Mouse (Mus musculus): ENCODE measurements around the gene Gm7579. TPM values are rescaled to one million over a fixed set of nuclear protein-coding genes. Genes with fewer than 3 reads are reported as not detected.
A peak's percentile ranks its signal among the peaks of the same experiment; 100 is the strongest.
"Not testable (repeated sequence)": the region's sequence is repeated elsewhere in the genome, so short reads cannot be mapped to it uniquely, and the experiment has no call there.

The Gm7579 gene
- polyA plus RNA-seq, 1 experiment, result not detected

DNA sequence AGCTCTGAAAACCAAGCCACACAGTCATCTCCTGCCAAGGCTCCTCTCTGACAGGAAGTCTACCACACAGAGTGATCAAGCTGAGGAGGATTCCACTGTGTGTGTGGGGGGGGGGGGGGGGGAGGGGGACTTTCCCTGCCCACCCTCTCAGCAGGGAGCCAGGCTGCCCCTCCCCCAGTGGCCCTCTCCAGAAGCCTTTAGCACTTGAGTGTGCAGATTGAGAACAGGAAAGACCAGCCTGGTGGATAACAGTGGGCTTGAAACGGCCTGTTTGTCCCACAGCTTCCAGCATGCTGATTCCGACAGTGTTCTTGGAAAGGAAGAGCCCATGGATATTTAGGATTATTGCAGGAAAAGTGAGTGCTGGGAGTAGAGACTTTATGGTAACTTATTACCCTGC is 12.9 kb downstream of the Gm7579 start:
- no peak overlapping the region for H3K27ac ChIP-seq (ENCODE audit: insufficient read depth, low read length)

DNA sequence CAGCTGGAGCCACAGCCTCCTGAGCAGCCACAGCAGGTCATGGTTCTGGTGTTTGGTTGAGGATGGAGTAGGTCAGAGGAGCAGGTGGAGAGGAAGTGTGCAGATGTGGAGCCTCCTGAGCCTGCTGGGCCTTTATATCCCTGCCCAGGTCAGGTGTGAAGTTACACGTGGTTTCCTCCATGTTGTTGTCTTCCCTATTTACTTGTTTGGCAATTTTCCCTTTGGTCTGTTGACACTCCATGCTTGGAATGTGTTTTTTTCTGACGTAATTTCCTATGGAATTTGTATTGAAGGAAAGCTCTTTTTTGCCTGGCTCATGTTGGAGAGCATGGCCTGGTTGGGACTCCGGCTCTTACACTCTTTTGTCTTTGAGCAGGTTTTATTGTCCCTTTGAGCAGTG is 18.2 kb downstream of the Gm7579 start, which contains the start of gene Krtap5-5:
Gene Krtap5-5 (minus strand): TSS at position 101 of the 400 bp plus-strand sequence.
- not testable (repeated sequence) for H3K4me3 ChIP-seq (ENCODE audit: insufficient read depth, low read length); H3K27ac ChIP-seq (ENCODE audit: insufficient read depth, low read length); H3K4me1 ChIP-seq (ENCODE audit: control insufficient read depth, insufficient read depth, low read length)

More for the DNA sequence above, 12.9 kb downstream of the Gm7579 start:
- Histone ChIP-seq H3K4me3 (ENCODE audit: insufficient read depth, low read length) (no peak overlapping the region), H3K4me1 (ENCODE audit: control insufficient read depth, insufficient read depth, low read length) (no peaks in the 10 kb centered on the region)
- TF ChIP-seq POLR2A (IDR thresholded peaks at IDR 0.05; ENCODE audit: extremely low read depth, insufficient read depth, low read length), result no peak
- TF ChIP-seq CTCF (IDR thresholded peaks at IDR 0.05; ENCODE audit: extremely low read depth, insufficient read depth, low read length), result no peak

DNA sequence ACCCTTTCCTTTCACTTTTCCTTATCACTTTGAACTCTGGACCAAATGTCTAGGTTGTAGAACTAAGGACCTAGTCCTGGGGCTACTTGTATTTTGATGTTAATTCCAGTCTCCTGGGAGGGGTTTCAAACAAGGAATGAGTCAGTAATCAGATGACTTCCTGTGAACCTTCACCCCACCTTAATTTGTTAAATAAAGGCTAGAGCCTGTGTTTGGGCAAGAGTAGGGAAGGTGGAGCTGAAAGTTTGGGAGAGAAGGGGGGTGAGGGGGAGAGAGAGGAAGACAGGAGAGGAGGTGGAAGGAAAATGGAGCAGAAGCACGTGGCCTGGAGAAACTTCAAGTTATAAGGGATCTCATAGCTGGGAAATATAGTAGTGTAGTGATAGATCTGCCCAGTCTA is 19.9 kb downstream of the Gm7579 start:
- TF ChIP-seq POLR2A (IDR thresholded peaks at IDR 0.05; ENCODE audit: extremely low read depth, insufficient read depth, low read length) (no peak), CTCF (IDR thresholded peaks at IDR 0.05; ENCODE audit: extremely low read depth, insufficient read depth, low read length) (no peak)
- Histone ChIP-seq H3K4me3 (ENCODE audit: insufficient read depth, low read length) (no peak overlapping the region), H3K4me1 (ENCODE audit: control insufficient read depth, insufficient read depth, low read length) (no peaks in the 10 kb centered on the region), H3K27ac (ENCODE audit: insufficient read depth, low read length) (no peak overlapping the region)

DNA sequence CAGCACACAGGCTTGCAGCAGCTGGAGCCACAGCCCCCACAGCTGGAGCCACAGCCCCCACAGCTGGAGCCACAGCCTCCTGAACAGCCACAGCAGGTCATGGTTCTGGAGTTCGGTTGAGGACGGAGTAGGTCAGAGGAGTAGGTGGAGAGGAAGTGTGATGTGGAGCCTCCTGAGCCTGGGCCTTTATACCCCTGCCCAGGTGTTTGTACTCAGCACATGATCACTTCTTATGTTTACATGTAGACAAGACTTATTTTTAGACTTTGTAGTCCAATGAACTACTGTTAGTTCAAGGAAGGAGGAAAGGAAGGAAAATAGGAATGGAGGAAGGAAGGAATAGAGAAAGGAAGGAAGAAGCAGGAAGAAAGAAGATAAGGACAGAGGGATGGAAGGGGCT is 29.3 kb downstream of the Gm7579 start, which contains the start of gene Gm40460:
Gene Gm40460 (minus strand): TSS at position 101 of the 400 bp plus-strand sequence.
- Histone ChIP-seq H3K4me1 (ENCODE audit: control insufficient read depth, insufficient read depth, low read length) (no peaks in the 10 kb centered on the region), H3K4me3 (ENCODE audit: insufficient read depth, low read length) (no peak within 1 kb of the TSS), H3K27ac (ENCODE audit: insufficient read depth, low read length) (no peak within 1 kb of the TSS)
- no peak for TF ChIP-seq CTCF (IDR thresholded peaks at IDR 0.05; ENCODE audit: extremely low read depth, insufficient read depth, low read length)
- no peak for TF ChIP-seq POLR2A (IDR thresholded peaks at IDR 0.05; ENCODE audit: extremely low read depth, insufficient read depth, low read length)

DNA sequence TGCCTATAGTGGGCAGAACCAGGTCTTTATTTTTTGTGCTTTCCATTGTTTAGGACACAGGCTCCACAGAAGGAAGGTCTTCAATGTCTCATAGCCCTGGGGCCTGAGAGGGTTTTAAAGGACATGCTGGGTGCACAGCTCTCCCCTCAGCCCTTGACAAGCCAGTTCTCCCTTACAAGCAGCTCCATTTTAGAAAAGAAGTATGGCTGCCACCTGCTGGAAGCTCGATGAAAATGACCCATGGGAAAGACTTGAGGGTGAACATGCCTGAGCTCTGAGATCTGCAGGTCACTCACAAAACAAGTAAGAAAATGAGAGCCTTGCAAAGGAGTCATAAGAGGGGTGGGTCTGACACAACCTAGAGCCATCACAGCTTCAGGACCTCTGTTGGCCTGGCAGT is 38.2 kb downstream of the Gm7579 start:
- TF ChIP-seq POLR2A (IDR thresholded peaks at IDR 0.05; ENCODE audit: extremely low read depth, insufficient read depth, low read length) (no peak), CTCF (IDR thresholded peaks at IDR 0.05; ENCODE audit: extremely low read depth, insufficient read depth, low read length) (peak; percentile 69)
- Histone ChIP-seq H3K4me3 (ENCODE audit: insufficient read depth, low read length) (no peak overlapping the region), H3K4me1 (ENCODE audit: control insufficient read depth, insufficient read depth, low read length) (no peaks in the 10 kb centered on the region), H3K27ac (ENCODE audit: insufficient read depth, low read length) (no peak overlapping the region)

DNA sequence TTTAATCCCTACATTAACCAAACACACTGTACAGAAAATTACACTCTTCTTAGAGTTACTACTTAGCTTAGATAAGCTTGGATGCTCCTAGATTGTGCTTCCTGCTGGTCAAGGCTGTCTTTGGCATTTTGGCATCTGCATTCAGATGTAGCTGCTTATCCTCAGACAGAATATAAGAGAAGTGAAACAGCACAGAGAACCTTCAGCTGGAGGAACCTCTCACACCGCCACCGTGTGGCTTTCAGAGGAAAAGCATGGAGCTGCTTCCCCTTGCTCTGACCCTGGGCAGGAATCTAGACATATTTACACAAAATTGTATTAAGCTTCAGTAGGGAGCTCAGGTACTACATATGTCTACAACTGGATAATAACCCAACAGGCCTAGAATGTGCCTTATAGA is 43.9 kb downstream of the Gm7579 start:
- no peak overlapping the region for H3K27ac ChIP-seq (ENCODE audit: insufficient read depth, low read length)
- no peak for TF ChIP-seq POLR2A (IDR thresholded peaks at IDR 0.05; ENCODE audit: extremely low read depth, insufficient read depth, low read length)
- peak; percentile 74 for TF ChIP-seq CTCF (IDR thresholded peaks at IDR 0.05; ENCODE audit: extremely low read depth, insufficient read depth, low read length)
- no peaks in the 10 kb centered on the region for H3K4me1 ChIP-seq (ENCODE audit: control insufficient read depth, insufficient read depth, low read length)

DNA sequence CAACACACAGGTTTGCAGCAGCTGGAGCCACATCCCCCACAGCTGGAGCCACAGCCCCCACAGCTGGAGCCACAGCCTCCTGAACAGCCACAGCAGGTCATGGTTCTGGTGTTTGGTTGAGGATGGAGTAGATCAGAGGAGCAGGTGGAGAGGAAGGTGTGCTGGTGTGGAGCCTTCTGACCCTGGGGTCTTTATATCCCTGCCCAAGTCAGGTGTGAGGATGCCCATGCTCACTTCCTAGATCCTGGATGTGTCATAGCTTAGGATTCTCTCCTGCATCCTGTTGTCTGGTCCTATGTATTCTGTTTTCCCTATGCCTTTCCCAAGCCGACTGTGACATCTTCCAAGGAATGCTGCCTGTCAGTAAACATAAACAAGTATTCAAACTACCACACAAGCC is 46.6 kb downstream of the Gm7579 start, which contains the start of gene Gm2431:
Gene Gm2431 (minus strand): TSS at position 101 of the 400 bp plus-strand sequence.
- not testable (repeated sequence) for H3K27ac ChIP-seq (ENCODE audit: insufficient read depth, low read length); H3K4me1 ChIP-seq (ENCODE audit: control insufficient read depth, insufficient read depth, low read length); H3K4me3 ChIP-seq (ENCODE audit: insufficient read depth, low read length)

More for the DNA sequence above, 43.9 kb downstream of the Gm7579 start:
- no peak overlapping the region for H3K4me3 ChIP-seq (ENCODE audit: insufficient read depth, low read length)

Other genes starting within 250 kb of the Gm7579 start
- 49.3 and 50.7 TPM in 2 replicates for gene Mob2, start 150.8 kb upstream of the Gm7579 start, polyA plus RNA-seq (2012; rRNA removed)
- 94.9 and 102 TPM in 2 replicates for gene Dusp8, start 116.0 kb upstream of the Gm7579 start, polyA plus RNA-seq (2012; rRNA removed)
- gene Gm45618, start 91.1 kb upstream of the Gm7579 start, polyA plus RNA-seq (2012; rRNA removed), result not detected in 2 replicates
- gene Gm39115, start 75.8 kb upstream of the Gm7579 start, polyA plus RNA-seq (2012; rRNA removed), result not detected in 2 replicates
- not detected in 2 replicates for gene Gm45337, start 67.3 kb upstream of the Gm7579 start, polyA plus RNA-seq (2012; rRNA removed)
- gene Gm29735, start 54.7 kb upstream of the Gm7579 start, polyA plus RNA-seq (2012; rRNA removed), result not detected in 2 replicates
- not detected in 2 replicates for gene Gm4553, start 46.1 kb upstream of the Gm7579 start, polyA plus RNA-seq (2012; rRNA removed)
- gene Krtap5-2, start 35.9 kb upstream of the Gm7579 start, polyA plus RNA-seq (2012; rRNA removed), result not detected in 2 replicates
- gene Gm10153, start 21.5 kb upstream of the Gm7579 start, polyA plus RNA-seq (2012; rRNA removed), result not detected in 2 replicates
- not detected in 2 replicates for gene Krtap5-3, start 10.5 kb upstream of the Gm7579 start, polyA plus RNA-seq (2012; rRNA removed)
- not detected in 2 replicates for gene Krtap5-5, start 18.1 kb downstream of the Gm7579 start, polyA plus RNA-seq (2012; rRNA removed)
- not detected in 2 replicates for gene Gm40460, start 29.2 kb downstream of the Gm7579 start, polyA plus RNA-seq (2012; rRNA removed)
- not detected in 2 replicates for gene Gm2431, start 46.5 kb downstream of the Gm7579 start, polyA plus RNA-seq (2012; rRNA removed)
- gene Gm4559, start 62.5 kb downstream of the Gm7579 start, polyA plus RNA-seq (2012; rRNA removed), result not detected in 2 replicates
- gene Krtap5-1, start 85.3 kb downstream of the Gm7579 start, polyA plus RNA-seq (2012; rRNA removed), result not detected in 2 replicates
- gene Krtap5-4, start 91.7 kb downstream of the Gm7579 start, polyA plus RNA-seq (2012; rRNA removed), result not detected in 2 replicates
- 43.0 and 45.7 TPM in 2 replicates for gene Ifitm10, start 161.9 kb downstream of the Gm7579 start, polyA plus RNA-seq (2012; rRNA removed)
- 0.45 and 1.4 TPM in 2 replicates for gene Gm49369, start 170.8 kb downstream of the Gm7579 start, polyA plus RNA-seq (2012; rRNA removed)
- 421 and 455 TPM in 2 replicates for gene Ctsd, start 176.2 kb downstream of the Gm7579 start, polyA plus RNA-seq (2012; rRNA removed)
- gene Syt8, start 223.0 kb downstream of the Gm7579 start, polyA plus RNA-seq (2012; rRNA removed), result not detected in 2 replicates
- gene Tnni2, start 229.9 kb downstream of the Gm7579 start, polyA plus RNA-seq (2012; rRNA removed), result 0.86 and 1.4 TPM in 2 replicates
- 10.2 and 12.2 TPM in 2 replicates for gene Lsp1, start 248.9 kb downstream of the Gm7579 start, polyA plus RNA-seq (2012; rRNA removed)